Mouse (Mus musculus): ENCODE results near the gene Rpl18a. TPM values are rescaled to one million over a fixed set of nuclear protein-coding genes. Genes with fewer than 3 reads are reported as not detected.
A peak's percentile ranks its signal among the peaks of the same experiment; 100 is the strongest.

Gene Rpl18a
- polyA plus RNA-seq, 1 experiment from 2014 or later: 2,767 TPM

- no peak for ATAC-seq (ENCODE audit: low FRiP score)
- Histone ChIP-seq H3K4me1 (peaks cover 3% of the 10 kb centered on the region; the same call in 1 of the 2 replicates), H3K36me3 (peaks cover 19% of the 10 kb centered on the region), H3K9ac (no peak overlapping the region), H3K27ac (no peak overlapping the region), H3K4me2 (replicated peaks) (no peak overlapping the region), H3K9me3 (replicated peaks) (no peaks in the 10 kb centered on the region), H3K27me3 (peaks cover 10% of the 10 kb centered on the region), H3K4me3 (no peak overlapping the region)
- 56% methylated on average over 15 of the region's 15 CpGs for WGBS
These were observed 50.6 kb downstream of the Rpl18a start for GRCm38 (mm10) chr8:70846371-70847154.

GRCm38 (mm10) chr8:70845108-70845507 is 52.1 kb downstream of the Rpl18a start:
- no peak overlapping the region for H3K9ac ChIP-seq
- no peak for ATAC-seq (ENCODE audit: low FRiP score)
- no peak overlapping the region for H3K4me3 ChIP-seq
- peaks cover 10% of the 10 kb centered on the region for H3K27me3 ChIP-seq
- no peak overlapping the region for H3K27ac ChIP-seq
- H3K4me2 ChIP-seq (replicated peaks): no peak overlapping the region
- 48% methylated on average over 5 of the region's 5 CpGs for WGBS
- peaks cover 15% of the 10 kb centered on the region for H3K36me3 ChIP-seq
- no peaks in the 10 kb centered on the region for H3K9me3 ChIP-seq (replicated peaks)
- H3K4me1 ChIP-seq: peaks cover 9% of the 10 kb centered on the region; the same call in 1 of the 2 replicates

MicroRNA genes within 50 kb of the gene (microRNA counts, 519-probe panel; counts per million panel counts)
- 470 counts per million, percentile 58 among the panel's probes with 10 or more counts for microRNA mmu-miR-1969

Small RNA genes lying within 50 kb of the gene (microRNA-seq; reads per million reads assigned to microRNA genes)
- gene Mir1969 (7.6 reads per million, percentile 17 among the genes with 10 or more reads in this experiment), gene Mir7067 (1.4 reads per million)

Other genes starting within 250 kb of the Rpl18a start
- gene Pgpep1, start 237.0 kb downstream of the Rpl18a start, polyA plus RNA-seq (2016; fragmentation: Nextera tagmentation; extraction: Ambion mirVana): 101 and 125 TPM in 2 replicates
- gene Lsm4, start 224.2 kb downstream of the Rpl18a start, polyA plus RNA-seq (2016; fragmentation: Nextera tagmentation; extraction: Ambion mirVana): 227 and 231 TPM in 2 replicates
- 186 and 217 TPM in 2 replicates for gene Jund, start 198.5 kb downstream of the Rpl18a start, polyA plus RNA-seq (2016; fragmentation: Nextera tagmentation; extraction: Ambion mirVana)
- gene Iqcn, start 194.0 kb downstream of the Rpl18a start, polyA plus RNA-seq (2016; fragmentation: Nextera tagmentation; extraction: Ambion mirVana): 0.05 TPM in 1 of 2 replicates, not detected in the other
- not detected in 2 replicates for gene Gm3336, start 178.9 kb downstream of the Rpl18a start, polyA plus RNA-seq (2016; fragmentation: Nextera tagmentation; extraction: Ambion mirVana)
- 0.26 and 0.39 TPM in 2 replicates for gene Pde4c, start 173.7 kb downstream of the Rpl18a start, polyA plus RNA-seq (2016; fragmentation: Nextera tagmentation; extraction: Ambion mirVana)
- 126 and 134 TPM in 2 replicates for gene Rab3a, start 142.7 kb downstream of the Rpl18a start, polyA plus RNA-seq (2016; fragmentation: Nextera tagmentation; extraction: Ambion mirVana)
- gene Mpv17l2, start 136.5 kb downstream of the Rpl18a start, polyA plus RNA-seq (2016; fragmentation: Nextera tagmentation; extraction: Ambion mirVana): 38.2 and 38.3 TPM in 2 replicates
- 84.5 and 85.5 TPM in 2 replicates for gene Pik3r2, start 120.7 kb downstream of the Rpl18a start, polyA plus RNA-seq (2016; fragmentation: Nextera tagmentation; extraction: Ambion mirVana)
- 16.0 and 17.7 TPM in 2 replicates for gene Mast3, start 92.4 kb downstream of the Rpl18a start, polyA plus RNA-seq (2016; fragmentation: Nextera tagmentation; extraction: Ambion mirVana)
- not detected in 2 replicates for gene Il12rb1, start 89.0 kb downstream of the Rpl18a start, polyA plus RNA-seq (2016; fragmentation: Nextera tagmentation; extraction: Ambion mirVana)
- 9.8 and 11.1 TPM in 2 replicates for gene Arrdc2, start 57.7 kb downstream of the Rpl18a start, polyA plus RNA-seq (2016; fragmentation: Nextera tagmentation; extraction: Ambion mirVana)
- gene Kcnn1, start 34.2 kb downstream of the Rpl18a start, polyA plus RNA-seq (2016; fragmentation: Nextera tagmentation; extraction: Ambion mirVana): 22.1 and 23.8 TPM in 2 replicates
- gene Ccdc124, start 23.5 kb downstream of the Rpl18a start, polyA plus RNA-seq (2016; fragmentation: Nextera tagmentation; extraction: Ambion mirVana): 131 and 139 TPM in 2 replicates
- gene Slc5a5, start 4.7 kb downstream of the Rpl18a start, polyA plus RNA-seq (2016; fragmentation: Nextera tagmentation; extraction: Ambion mirVana): 0.25 and 0.68 TPM in 2 replicates
- gene Map1s, start 8.5 kb upstream of the Rpl18a start, polyA plus RNA-seq (2016; fragmentation: Nextera tagmentation; extraction: Ambion mirVana): 60.5 and 60.8 TPM in 2 replicates